ENCODE assay signal across 8 mouse cellular contexts in the genomic region with DNA sequence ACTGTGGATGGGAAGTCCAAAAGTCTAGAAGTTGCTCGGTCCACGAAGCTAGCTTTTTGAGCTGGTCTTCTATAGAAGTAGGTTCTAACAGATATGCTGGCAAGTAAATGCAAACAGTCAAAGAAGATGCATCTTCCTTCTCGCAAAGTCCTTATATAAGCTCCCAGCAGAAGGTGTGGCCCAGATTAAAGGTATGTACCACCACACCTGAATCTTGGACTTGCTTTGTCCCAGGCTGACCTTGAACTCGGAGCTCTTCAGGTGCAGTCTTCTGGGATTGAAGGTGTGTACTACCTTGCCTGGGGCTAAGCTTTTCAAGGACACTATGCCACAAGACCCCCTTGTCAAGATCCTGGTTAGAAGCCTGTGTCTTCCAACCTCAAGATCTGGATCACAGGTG. TPM values are rescaled to one million over a fixed set of nuclear protein-coding genes. Genes with fewer than 3 reads are reported as not detected.
DNase-seq lines count a peak whose midpoint lies in the region; ATAC-seq and TF ChIP-seq lines count a peak whose summit lies in the region.

TSS of gene Nfyc (minus strand) at position 101 of the 400 bp plus-strand sequence.

- no peaks in the 10 kb centered on the region for H3K9me3 ChIP-seq in kidney, postnatal 0 days (replicated peaks; ENCODE audit: low read length)
- H3K9me3 ChIP-seq in intestine, postnatal 0 days (ENCODE audit: control insufficient read depth), result no peaks in the 10 kb centered on the region
- H3K9me3 ChIP-seq in midbrain, embryonic 11.5 days (ENCODE audit: control insufficient read depth, low read length), result no peaks in the 10 kb centered on the region

- H3K4me1 ChIP-seq in kidney, postnatal 0 days (replicated peaks; ENCODE audit: insufficient read depth, low read length), result no peaks in the 10 kb centered on the region
- no peaks in the 10 kb centered on the region for H3K4me1 ChIP-seq in intestine, postnatal 0 days (replicated peaks; ENCODE audit: control insufficient read depth, insufficient read depth, low read length)
- no peaks in the 10 kb centered on the region for H3K4me1 ChIP-seq in midbrain, embryonic 11.5 days (ENCODE audit: control insufficient read depth, insufficient read depth, low read length)

- no peak for DNase-seq in kidney, postnatal 0 days (ENCODE audit: low spot score)
- DNase-seq in kidney, adult 8-10 months, result no peak
- DNase-seq in adrenal gland, postnatal 36 days, result no peak
- DNase-seq in gastrocnemius, postnatal 36 days, result no peak
- peak; percentile 37 for DNase-seq in midbrain, embryonic 11.5 days (ENCODE audit: low spot score, missing footprints)
- no peak for DNase-seq in ovary, postnatal 36 days (ENCODE audit: low spot score)
- DNase-seq in thymus, postnatal 36 days, result no peak

- H3K36me3 ChIP-seq in kidney, postnatal 0 days (ENCODE audit: insufficient read depth, low read length), result no peaks in the 10 kb centered on the region
- no peaks in the 10 kb centered on the region for H3K36me3 ChIP-seq in intestine, postnatal 0 days (ENCODE audit: control insufficient read depth, insufficient read depth)
- H3K36me3 ChIP-seq in midbrain, embryonic 11.5 days (ENCODE audit: control insufficient read depth, insufficient read depth, low read length), result no peaks in the 10 kb centered on the region

- H3K4me3 ChIP-seq in kidney, postnatal 0 days (replicated peaks; ENCODE audit: low read depth, low read length), result no peak within 1 kb of the TSS
- H3K4me3 ChIP-seq in intestine, postnatal 0 days (ENCODE audit: low read depth, low read length), result no peak within 1 kb of the TSS
- H3K4me3 ChIP-seq in midbrain, embryonic 11.5 days (ENCODE audit: low read depth, low read length), result no peak within 1 kb of the TSS

- no peak within 1 kb of the TSS for H3K27ac ChIP-seq in kidney, postnatal 0 days
- no peak within 1 kb of the TSS for H3K27ac ChIP-seq in intestine, postnatal 0 days (ENCODE audit: low read depth, low read length)
- H3K27ac ChIP-seq in midbrain, embryonic 11.5 days (ENCODE audit: low read depth, low read length), result no peak within 1 kb of the TSS

- ATAC-seq in kidney, postnatal 0 days (replicated peaks; ENCODE audit: low FRiP score, low read depth), result no peak
- no peak for ATAC-seq in intestine, postnatal 0 days
- ATAC-seq in midbrain, embryonic 11.5 days (ENCODE audit: low FRiP score), result no peak

- no peak within 1 kb of the TSS for H3K4me2 ChIP-seq in kidney, postnatal 0 days (ENCODE audit: low read length)
- H3K4me2 ChIP-seq in intestine, postnatal 0 days (replicated peaks; ENCODE audit: low read depth), result no peak within 1 kb of the TSS
- H3K4me2 ChIP-seq in midbrain, embryonic 11.5 days, result no peak within 1 kb of the TSS

- no peaks in the 10 kb centered on the region for H3K27me3 ChIP-seq in kidney, postnatal 0 days (ENCODE audit: insufficient read depth, low read length)
- no peaks in the 10 kb centered on the region for H3K27me3 ChIP-seq in intestine, postnatal 0 days (replicated peaks; ENCODE audit: control insufficient read depth, insufficient read depth, low read length)
- no peaks in the 10 kb centered on the region; the same call in 1 of the 2 replicates for H3K27me3 ChIP-seq in midbrain, embryonic 11.5 days (ENCODE audit: control insufficient read depth, insufficient read depth, low read length)

- H3K9ac ChIP-seq in kidney, postnatal 0 days (ENCODE audit: low read depth, low read length), result no peak within 1 kb of the TSS
- no peak within 1 kb of the TSS for H3K9ac ChIP-seq in intestine, postnatal 0 days (ENCODE audit: low read depth, low read length)
- H3K9ac ChIP-seq in midbrain, embryonic 11.5 days (ENCODE audit: low read length), result no peak within 1 kb of the TSS

- intact Hi-C loops in gastrocnemius, postnatal 36 days (cut with DNase I), result no loop called here

- WGBS in kidney, postnatal 0 days, result 89% methylated on average over 4 of the region's 4 CpGs
- WGBS in intestine, postnatal 0 days, result 87% methylated on average over 4 of the region's 4 CpGs
- WGBS in midbrain, embryonic 11.5 days, result 79% methylated on average over 4 of the region's 4 CpGs

- TF ChIP-seq CTCF in kidney, postnatal 0 days (IDR thresholded peaks at IDR 0.05; ENCODE audit: low read depth), result no peak
- no peak for TF ChIP-seq CTCF in intestine, postnatal 0 days (IDR thresholded peaks at IDR 0.05; ENCODE audit: low read depth)

RNA-seq across cellular contexts. Expression of gene Nfyc, which starts in this region (rescaled TPM):
- 107 and 108 TPM in 2 replicates for polyA plus RNA-seq in kidney, postnatal 0 days (2015; fragmentation: Nextera tagmentation; extraction: Ambion mirVana)
- 10 to 100 TPM; 46.6 to 50.0 TPM for total RNA-seq in adrenal gland, postnatal 36 days (2021)
- 10 to 100 TPM; 37.9 to 40.1 TPM for total RNA-seq in gastrocnemius, postnatal 36 days (2021)
- 47.7 and 49.8 TPM in 2 replicates for polyA plus RNA-seq in intestine, postnatal 0 days (2015; fragmentation: Nextera tagmentation; extraction: Ambion mirVana)
- polyA plus RNA-seq in midbrain, embryonic 11.5 days (2014; fragmentation: Nextera tagmentation; extraction: Ambion mirVana), result 117 and 118 TPM in 2 replicates
